Mouse (Mus musculus): ENCODE measurements around the gene Whrn.

The Whrn gene

GRCm38 (mm10) chr4:63494401-63494966 lies 1.3 kb downstream of the Whrn start:
- no peak for DNase-seq (ENCODE audit: low spot score)

DNA sequence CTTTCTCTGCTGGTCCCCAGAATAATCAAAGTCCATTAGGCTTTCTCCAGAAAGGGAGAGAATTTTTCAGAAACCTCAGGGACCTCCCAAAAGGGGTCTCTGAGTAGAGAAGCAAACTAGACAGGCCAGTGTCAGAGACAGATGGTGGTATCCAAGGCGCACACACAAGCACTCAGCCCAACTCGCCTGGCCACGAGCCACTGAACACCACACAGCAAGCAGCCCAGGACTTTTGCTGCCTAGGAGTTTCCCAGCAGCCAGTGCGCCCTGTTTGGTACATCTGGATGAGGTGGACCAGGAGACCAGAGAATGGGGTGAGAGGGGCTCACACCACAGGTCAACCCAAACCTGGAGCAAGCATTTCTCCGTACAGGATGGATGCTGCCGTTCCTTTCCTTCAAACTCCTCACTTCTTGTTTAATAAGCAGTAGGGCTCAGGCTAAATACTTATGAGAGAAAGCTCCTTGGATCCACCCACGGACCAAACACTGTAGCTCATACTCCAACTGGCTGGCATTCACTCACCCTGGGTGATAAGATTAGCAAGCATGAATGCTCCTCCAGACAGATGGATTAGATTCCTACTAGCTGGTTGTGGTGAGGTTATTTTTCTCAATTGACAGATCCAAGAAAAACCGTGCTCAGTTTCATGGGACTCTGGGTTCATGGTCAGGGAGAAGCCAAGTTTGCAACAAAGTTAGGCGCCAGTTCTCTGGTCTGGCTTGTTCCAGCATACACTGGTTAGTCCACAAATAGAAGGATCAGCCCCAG lies 2.3 kb downstream of the Whrn start:
- DNase-seq (ENCODE audit: low spot score): peak; percentile 26

DNA sequence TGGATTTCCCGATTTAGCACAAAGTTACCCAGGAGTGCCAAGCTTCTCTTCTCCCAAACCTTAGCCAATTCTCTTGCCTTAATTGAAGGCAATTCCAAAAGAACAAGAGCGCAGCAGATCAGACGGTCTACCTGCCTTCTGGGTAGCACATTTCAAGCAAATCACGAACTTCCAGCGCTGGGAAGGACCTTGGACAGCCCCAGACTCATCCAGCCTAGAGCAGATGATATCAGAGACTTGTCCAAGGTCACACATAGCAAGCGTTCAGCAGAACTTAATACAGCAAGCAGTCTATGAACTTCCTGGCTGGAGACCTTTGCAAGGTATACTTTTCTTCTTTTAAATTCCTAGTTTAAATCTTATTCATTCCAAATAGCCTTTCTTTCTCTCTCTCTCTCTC lies 4.3 kb downstream of the Whrn start:
- no peak for DNase-seq (ENCODE audit: low spot score)

DNA sequence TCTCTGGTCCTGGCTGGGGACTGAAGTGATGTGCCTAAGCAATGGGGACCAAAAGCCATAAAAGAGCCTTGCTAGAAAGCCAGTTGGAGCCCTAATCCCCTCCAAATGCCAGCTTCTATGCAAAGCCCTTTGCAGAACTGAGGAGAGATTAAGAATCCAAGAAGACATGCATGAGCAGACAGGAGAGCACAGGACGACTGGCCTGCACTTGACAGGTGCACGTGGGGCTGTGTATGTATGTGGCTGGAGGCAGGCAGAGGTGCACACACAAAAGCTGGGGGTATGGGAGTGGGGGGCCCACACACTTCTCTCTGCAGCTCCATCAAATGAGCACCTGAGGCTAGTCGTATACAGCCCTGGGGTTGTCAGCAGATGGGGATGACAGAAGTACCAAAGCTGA lies 5.6 kb downstream of the Whrn start:
- no peak for DNase-seq (ENCODE audit: low spot score)

DNA sequence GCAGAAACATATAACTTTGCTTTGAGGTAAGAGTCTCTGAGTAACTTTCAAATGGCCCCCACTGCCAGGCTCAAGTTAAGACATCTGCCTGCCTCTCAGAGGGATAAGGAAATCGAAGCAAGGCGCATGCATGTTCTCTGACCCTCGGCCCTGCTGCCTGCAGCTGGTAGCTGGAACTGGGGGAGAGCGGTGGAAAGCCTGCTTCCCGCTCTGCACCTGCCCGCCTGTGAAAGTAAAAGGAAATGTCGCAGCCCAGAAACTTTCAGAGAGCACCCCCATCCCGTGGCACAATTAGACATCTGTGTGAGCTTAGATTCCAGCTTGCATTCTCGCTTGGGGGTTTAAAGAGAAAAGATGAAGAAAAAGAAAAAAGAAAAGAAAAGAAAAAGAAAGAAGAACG lies 6.1 kb downstream of the Whrn start:
- no peak for DNase-seq (ENCODE audit: low spot score)

DNA sequence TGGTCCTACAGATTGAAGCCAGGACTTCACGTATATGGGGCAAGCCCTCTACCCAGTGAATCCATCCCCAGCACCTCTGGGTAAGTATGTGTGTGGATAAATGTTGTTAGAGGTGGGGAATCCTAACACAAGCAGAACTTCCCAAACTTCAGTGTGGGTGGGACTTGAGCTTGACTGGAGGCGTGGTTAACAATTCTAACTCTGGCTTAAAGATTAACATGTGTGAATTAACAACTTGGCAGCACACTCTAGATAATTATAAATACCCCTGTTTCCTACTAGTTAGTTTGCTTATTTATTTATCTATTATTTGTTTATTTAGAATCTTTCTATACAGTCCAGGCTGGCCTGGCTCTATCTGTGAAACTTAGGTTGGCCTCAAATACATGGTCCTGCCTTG lies 7.9 kb downstream of the Whrn start:
- DNase-seq (ENCODE audit: low spot score): no peak

DNA sequence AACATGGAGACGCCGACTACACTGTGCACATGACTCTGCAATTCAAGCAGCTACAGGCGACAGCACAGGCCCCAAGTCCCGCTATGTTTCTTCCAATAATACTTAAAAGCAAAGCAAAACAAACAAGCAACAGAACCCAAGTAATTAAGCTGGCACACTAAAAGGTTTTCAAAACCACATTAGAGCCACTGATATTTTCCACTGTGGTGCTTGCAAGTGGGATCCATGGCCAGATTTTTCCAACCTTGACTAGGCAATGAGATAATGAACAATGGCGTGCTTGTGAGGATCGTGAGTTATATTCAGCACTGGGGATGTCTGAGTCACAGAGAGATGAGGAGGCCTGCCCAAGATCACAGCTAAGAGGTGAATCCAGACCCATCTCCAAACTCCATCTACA lies 8.5 kb downstream of the Whrn start:
- no peak for DNase-seq (ENCODE audit: low spot score)

DNA sequence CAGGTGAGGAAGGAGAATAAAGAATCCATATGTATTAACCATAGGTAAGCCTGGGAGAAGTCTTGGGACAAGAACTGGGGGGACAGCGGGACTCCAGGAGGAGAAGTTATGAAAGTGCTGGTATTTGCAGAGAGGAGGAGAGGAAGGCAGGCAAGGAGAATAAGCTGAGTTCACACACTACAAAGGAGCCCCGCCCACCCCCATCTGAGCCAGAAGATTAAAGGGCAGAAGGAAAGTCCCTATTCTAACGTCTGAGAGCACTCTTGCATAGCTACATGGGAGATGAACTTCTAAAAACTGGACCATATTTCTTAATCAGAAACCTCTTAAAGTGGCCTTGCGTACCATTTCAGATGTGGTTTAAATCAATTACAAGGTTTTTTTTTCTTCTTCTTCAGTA lies 9.3 kb downstream of the Whrn start:
- no peak for DNase-seq (ENCODE audit: low spot score)

- DNase-seq (ENCODE audit: low spot score): no peak
Measured at GRCm38 (mm10) chr4:63483741-63484140, 12.1 kb downstream of the Whrn start.

DNA sequence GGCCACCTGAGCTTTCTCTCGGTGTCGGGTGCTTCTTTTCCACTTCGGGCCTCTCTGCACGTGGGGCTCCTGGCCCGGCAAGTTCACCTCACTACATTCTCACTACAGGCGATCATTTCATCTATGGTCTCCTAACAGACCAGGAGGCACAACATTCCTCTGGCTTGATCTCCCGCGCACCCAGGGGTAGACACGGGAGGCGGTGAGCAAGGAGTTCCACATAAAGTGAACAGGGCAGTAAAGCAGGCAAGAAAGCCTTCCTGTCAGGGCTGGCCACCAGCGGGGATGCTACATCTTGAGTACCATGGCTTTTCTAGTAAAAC lies 15.0 kb downstream of the Whrn start:
- DNase-seq (ENCODE audit: low spot score): no peak

DNA sequence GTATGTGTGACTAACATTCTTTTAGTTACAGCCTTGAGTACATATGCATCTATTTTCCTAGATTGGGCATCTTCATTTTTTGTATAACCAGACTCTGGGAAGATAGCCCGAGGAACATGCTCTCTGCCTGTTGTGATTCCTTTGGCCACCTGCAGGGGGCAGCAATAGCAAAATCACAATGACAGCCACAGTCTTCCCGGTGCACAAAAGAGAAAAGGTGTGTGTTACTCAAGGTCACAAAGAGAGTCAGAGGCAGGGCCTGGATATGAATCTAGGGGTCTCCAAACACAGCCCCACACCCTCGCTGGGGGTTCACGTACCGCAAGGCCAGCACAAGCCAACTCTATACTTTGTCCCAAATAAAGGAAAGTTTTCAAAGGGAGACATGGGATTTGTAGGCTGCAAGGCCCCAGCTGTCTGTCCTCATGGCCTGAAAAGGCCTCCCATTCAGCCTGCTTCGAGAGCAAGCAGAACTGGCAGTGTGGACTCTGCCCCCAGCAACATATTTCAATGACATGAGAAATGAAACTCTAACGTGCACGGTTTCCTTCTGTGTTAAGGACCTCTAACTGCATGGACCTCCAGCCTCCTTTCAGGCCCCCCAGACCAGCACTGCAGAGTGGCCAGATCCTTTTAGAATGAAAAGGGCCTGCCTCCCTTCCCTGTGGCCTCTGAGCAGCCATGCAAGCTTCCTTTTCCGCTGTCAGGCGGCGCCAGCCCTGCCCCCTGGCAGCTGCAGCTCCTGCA lies 15.5 kb downstream of the Whrn start:
- peak; percentile 62 for DNase-seq (ENCODE audit: low spot score)

GRCm38 (mm10) chr4:63478036-63478435 lies 17.8 kb downstream of the Whrn start:
- no peak for DNase-seq (ENCODE audit: low spot score)

DNA sequence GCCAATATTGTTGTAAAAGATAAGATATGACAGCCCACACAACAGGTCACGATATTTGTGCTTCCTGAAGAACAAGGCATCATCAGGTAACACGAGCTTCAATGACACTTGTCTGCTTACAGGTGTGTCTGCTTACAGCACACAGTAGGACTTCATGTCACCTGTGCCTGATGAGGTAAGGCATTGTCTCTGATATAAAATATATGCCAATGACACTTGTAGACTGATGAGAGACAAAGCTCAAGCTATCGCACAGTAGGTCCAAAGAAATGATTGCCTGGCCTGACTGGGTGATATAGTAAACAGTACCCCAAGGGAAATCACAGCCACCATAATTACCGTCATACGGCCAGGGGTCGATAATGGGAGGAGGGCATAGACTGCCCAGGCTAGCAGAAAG lies 18.9 kb downstream of the Whrn start:
- no peak for DNase-seq (ENCODE audit: low spot score)

GRCm38 (mm10) chr4:63475208-63475607 lies 20.6 kb downstream of the Whrn start:
- DNase-seq (ENCODE audit: low spot score): no peak

GRCm38 (mm10) chr4:63474439-63474838 lies 21.4 kb downstream of the Whrn start:
- no peak for DNase-seq (ENCODE audit: low spot score)

DNA sequence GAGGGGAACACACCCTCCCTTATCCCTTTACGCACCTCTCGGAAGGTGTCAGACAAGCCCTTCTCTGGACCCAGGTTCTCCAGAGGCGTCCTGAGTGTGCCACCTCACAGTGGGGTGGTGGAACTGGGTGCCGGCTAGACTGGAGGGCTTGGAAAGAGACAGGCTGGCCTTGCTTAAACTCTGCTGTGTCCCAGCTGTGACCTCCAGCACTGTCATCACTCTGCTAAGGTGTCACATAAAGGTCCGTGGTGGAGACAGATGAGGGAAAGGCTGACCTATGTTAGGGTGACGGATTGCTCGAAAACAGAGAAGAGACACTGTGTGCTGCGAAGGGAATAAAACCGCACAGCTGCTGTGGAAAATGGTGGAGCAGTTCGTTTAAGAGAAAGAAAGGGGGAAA lies 28.5 kb downstream of the Whrn start:
- peak; percentile 50 for DNase-seq (ENCODE audit: low spot score)

GRCm38 (mm10) chr4:63466192-63466591 lies 29.6 kb downstream of the Whrn start:
- no peak for DNase-seq (ENCODE audit: low spot score)

DNA sequence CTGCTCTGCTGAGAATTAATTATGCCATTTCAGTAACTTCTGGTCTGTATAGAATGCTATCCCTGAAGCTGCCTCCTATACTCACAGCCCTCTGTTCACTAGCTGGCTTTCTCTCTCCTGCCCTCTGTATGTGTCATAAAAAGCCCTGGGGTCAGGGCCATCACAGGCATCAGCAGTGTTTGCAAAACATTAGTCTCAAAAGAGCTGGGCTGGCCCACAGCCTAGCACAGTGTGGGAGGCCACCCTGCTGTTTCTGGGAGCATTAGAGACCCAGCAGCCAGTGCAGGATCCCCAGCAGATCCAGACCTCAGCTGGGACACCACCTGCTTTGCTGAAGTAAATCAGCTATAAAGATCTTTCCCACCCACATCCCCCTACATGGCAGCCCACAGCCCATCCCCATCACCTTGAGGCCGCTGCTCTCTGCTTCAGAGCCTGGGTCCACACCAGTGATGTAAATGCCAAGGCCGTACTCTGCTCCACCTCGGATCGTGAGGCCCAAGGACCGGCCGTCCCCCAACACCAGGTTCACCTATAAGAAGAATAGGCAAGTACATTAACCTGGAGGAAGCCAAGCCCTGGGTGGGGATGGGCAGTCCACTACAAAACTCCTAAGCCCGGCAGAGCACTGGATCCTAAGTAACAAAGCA lies 34.8 kb downstream of the Whrn start:
- no peak for DNase-seq (ENCODE audit: low spot score)

DNA sequence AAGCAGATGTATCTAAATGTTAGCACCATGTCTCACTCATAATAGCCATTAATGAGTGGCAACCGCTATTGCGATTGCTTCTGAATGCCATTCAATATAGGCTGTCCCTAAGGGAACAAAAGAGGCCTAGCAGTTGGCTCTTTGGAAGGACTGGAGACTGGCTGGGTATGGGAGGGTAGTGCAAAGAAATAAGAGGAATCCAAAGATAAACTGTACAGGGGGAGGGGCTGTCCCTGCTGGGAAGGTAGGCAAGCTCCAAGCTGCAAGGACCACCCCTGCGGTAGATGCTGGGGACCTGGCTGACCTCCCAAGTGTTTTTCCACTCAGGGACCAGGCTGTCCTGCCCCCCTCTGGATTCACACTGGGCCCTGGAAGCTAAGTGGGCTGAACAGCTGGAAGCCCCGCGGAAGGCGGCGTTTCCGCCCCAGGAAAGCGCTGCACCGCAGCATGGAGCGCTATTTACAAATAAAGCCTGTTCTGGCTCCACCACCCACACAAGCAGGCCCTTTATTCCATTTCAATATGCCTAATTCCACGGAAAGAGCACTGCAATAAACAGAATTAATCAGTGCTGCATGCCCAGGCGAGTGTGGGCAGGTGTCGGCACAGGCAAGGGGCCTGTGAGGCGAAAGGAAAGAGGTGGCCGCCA lies 36.5 kb downstream of the Whrn start:
- peak; percentile 36 for DNase-seq (ENCODE audit: low spot score)

DNA sequence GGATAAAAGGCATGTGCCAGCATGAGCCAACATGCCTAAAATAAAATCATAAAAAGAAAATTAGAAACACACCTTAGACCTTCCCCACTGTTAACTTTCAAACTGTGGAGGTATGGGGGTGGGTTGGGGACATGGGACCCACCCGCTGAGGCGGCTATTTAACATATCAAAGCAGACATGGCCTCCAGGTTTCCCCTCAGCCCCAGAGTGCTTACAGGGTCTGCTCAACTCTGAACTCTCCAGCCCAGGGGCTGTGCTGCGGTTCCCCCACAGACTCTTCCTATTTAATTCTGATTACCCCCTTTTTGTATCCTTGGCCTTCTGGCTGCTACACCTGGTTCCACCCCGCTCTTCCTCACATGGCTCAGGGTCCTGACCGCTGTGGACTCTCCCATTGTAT lies 39.2 kb downstream of the Whrn start:
- no peak for DNase-seq (ENCODE audit: low spot score)

DNA sequence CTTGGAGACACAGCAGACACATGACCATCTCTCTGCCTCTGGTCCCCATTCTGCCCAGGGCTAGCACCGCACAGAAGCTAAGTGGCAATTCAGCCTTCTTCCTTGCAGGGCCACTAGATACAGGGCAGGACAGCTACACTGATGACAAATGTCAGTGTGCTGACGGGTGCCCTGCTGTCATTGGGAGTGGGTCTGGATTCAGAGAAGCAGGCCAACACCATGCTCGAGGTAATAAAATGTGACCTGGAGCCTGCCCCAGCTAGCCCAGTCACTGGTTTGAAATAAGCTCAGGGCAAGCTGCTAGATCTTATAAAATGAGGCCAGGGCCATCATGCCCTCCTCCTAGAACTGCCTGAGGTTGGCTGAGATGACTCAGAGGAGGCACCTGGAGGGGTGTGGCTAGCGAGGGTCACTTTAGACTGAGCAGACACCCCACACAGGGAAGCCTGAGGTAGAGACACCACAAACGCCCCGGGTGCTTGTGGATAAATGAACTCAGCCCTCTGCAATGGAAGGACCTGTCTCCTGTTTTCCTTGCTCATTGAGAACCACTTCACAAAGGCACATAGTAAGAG lies 41.8 kb downstream of the Whrn start:
- no peak for DNase-seq (ENCODE audit: low spot score)

- no peak for DNase-seq (ENCODE audit: low spot score)
Measured at GRCm38 (mm10) chr4:63452555-63452954, 43.2 kb downstream of the Whrn start.
